Mouse (Mus musculus): ENCODE data around the gene Pax5. TPM values are rescaled to one million over a fixed set of nuclear protein-coding genes. Genes with fewer than 3 reads are reported as not detected.

Pax5 gene
- polyA plus RNA-seq, 1 experiment from 2014 or later: not detected

- no peak overlapping the region for H3K9ac ChIP-seq (replicated peaks; ENCODE audit: low read depth, low read length)
- no peaks in the 10 kb centered on the region for H3K36me3 ChIP-seq (ENCODE audit: control insufficient read depth, insufficient read depth, low read length)
- ATAC-seq (ENCODE audit: insufficient number of reproducible peaks, insufficient read depth, low FRiP score, low read depth): 0 out of 2 replicates have a peak, but pooled peaks have one; percentile 33
- WGBS: 8% methylated on average over 10 of the region's 10 CpGs
- H3K27ac ChIP-seq (ENCODE audit: low read length): no peak overlapping the region
- no peaks in the 10 kb centered on the region for H3K4me1 ChIP-seq (ENCODE audit: control insufficient read depth, insufficient read depth, low read length)
- no peak overlapping the region for H3K4me3 ChIP-seq (ENCODE audit: low read depth, low read length)
- H3K4me2 ChIP-seq (replicated peaks; ENCODE audit: low read depth, low read length): no peak overlapping the region
- no peaks in the 10 kb centered on the region for H3K9me3 ChIP-seq (ENCODE audit: control insufficient read depth, low read depth, low read length)
- peaks cover 5% of the 10 kb centered on the region; the same call in 1 of the 2 replicates for H3K27me3 ChIP-seq (ENCODE audit: control insufficient read depth, insufficient read depth, low read length)
Observed at GRCm38 (mm10) chr4:44564602-44565001, 145.7 kb downstream of the Pax5 start.

GRCm38 (mm10) chr4:44560956-44561355 lies 149.3 kb downstream of the Pax5 start:
- Histone ChIP-seq H3K4me2 (replicated peaks; ENCODE audit: low read depth, low read length) (no peak overlapping the region), H3K9me3 (ENCODE audit: control insufficient read depth, low read depth, low read length) (no peaks in the 10 kb centered on the region), H3K36me3 (ENCODE audit: control insufficient read depth, insufficient read depth, low read length) (no peaks in the 10 kb centered on the region), H3K9ac (replicated peaks; ENCODE audit: low read depth, low read length) (no peak overlapping the region), H3K27ac (ENCODE audit: low read length) (no peak overlapping the region), H3K4me3 (ENCODE audit: low read depth, low read length) (no peak overlapping the region), H3K27me3 (ENCODE audit: control insufficient read depth, insufficient read depth, low read length) (peaks cover 5% of the 10 kb centered on the region; the same call in 1 of the 2 replicates), H3K4me1 (ENCODE audit: control insufficient read depth, insufficient read depth, low read length) (no peaks in the 10 kb centered on the region)
- WGBS: 65% methylated on average over 8 of the region's 8 CpGs
- ATAC-seq (ENCODE audit: insufficient number of reproducible peaks, insufficient read depth, low FRiP score, low read depth): no peak

GRCm38 (mm10) chr4:44558564-44558955 lies 151.7 kb downstream of the Pax5 start:
- Histone ChIP-seq H3K4me3 (ENCODE audit: low read depth, low read length) (peak overlapping the region; percentile 27), H3K4me2 (replicated peaks; ENCODE audit: low read depth, low read length) (peak overlapping the region; percentile 61), H3K9ac (replicated peaks; ENCODE audit: low read depth, low read length) (peak overlapping the region; percentile 22; the same call in 1 of the 2 replicates), H3K9me3 (ENCODE audit: control insufficient read depth, low read depth, low read length) (no peaks in the 10 kb centered on the region), H3K36me3 (ENCODE audit: control insufficient read depth, insufficient read depth, low read length) (no peaks in the 10 kb centered on the region), H3K4me1 (ENCODE audit: control insufficient read depth, insufficient read depth, low read length) (no peaks in the 10 kb centered on the region), H3K27ac (ENCODE audit: low read length) (no peak overlapping the region), H3K27me3 (ENCODE audit: control insufficient read depth, insufficient read depth, low read length) (peaks cover 3% of the 10 kb centered on the region; the same call in 1 of the 2 replicates)
- WGBS: 22% methylated on average over 7 of the region's 7 CpGs
- ATAC-seq (ENCODE audit: insufficient number of reproducible peaks, insufficient read depth, low FRiP score, low read depth): no peak

GRCm38 (mm10) chr4:44557815-44558563 lies 152.3 kb downstream of the Pax5 start:
- Histone ChIP-seq H3K9ac (replicated peaks; ENCODE audit: low read depth, low read length) (peak overlapping the region; percentile 22), H3K36me3 (ENCODE audit: control insufficient read depth, insufficient read depth, low read length) (no peaks in the 10 kb centered on the region), H3K9me3 (ENCODE audit: control insufficient read depth, low read depth, low read length) (no peaks in the 10 kb centered on the region), H3K4me1 (ENCODE audit: control insufficient read depth, insufficient read depth, low read length) (no peaks in the 10 kb centered on the region), H3K4me3 (ENCODE audit: low read depth, low read length) (peak overlapping the region; percentile 27), H3K27ac (ENCODE audit: low read length) (no peak overlapping the region), H3K4me2 (replicated peaks; ENCODE audit: low read depth, low read length) (peak overlapping the region; percentile 61), H3K27me3 (ENCODE audit: control insufficient read depth, insufficient read depth, low read length) (no peaks in the 10 kb centered on the region)
- ATAC-seq (ENCODE audit: insufficient number of reproducible peaks, insufficient read depth, low FRiP score, low read depth): 0 out of 2 replicates have a peak, but pooled peaks have one; percentile 35
- WGBS: 2% methylated on average over 36 of the region's 36 CpGs

- H3K4me2 ChIP-seq (replicated peaks; ENCODE audit: low read depth, low read length): no peak overlapping the region
Observed at GRCm38 (mm10) chr4:44556586-44557281, 153.6 kb downstream of the Pax5 start.

GRCm38 (mm10) chr4:44555576-44555975 lies 154.7 kb downstream of the Pax5 start:
- H3K4me1 ChIP-seq (ENCODE audit: control insufficient read depth, insufficient read depth, low read length): no peaks in the 10 kb centered on the region
- no peak overlapping the region for H3K27ac ChIP-seq (ENCODE audit: low read length)
- H3K4me3 ChIP-seq (ENCODE audit: low read depth, low read length): no peak overlapping the region
- 76% methylated on average over 9 of the region's 9 CpGs for WGBS
- H3K36me3 ChIP-seq (ENCODE audit: control insufficient read depth, insufficient read depth, low read length): no peaks in the 10 kb centered on the region
- H3K9me3 ChIP-seq (ENCODE audit: control insufficient read depth, low read depth, low read length): no peaks in the 10 kb centered on the region
- no peak overlapping the region for H3K9ac ChIP-seq (replicated peaks; ENCODE audit: low read depth, low read length)
- no peak overlapping the region for H3K4me2 ChIP-seq (replicated peaks; ENCODE audit: low read depth, low read length)
- ATAC-seq (ENCODE audit: insufficient number of reproducible peaks, insufficient read depth, low FRiP score, low read depth): no peak
- H3K27me3 ChIP-seq (ENCODE audit: control insufficient read depth, insufficient read depth, low read length): no peaks in the 10 kb centered on the region

More at GRCm38 (mm10) chr4:44556586-44557281, 153.6 kb downstream of the Pax5 start:
- 96% methylated on average over 9 of the region's 9 CpGs for WGBS
- Histone ChIP-seq H3K9ac (replicated peaks; ENCODE audit: low read depth, low read length) (no peak overlapping the region), H3K27me3 (ENCODE audit: control insufficient read depth, insufficient read depth, low read length) (no peaks in the 10 kb centered on the region), H3K4me3 (ENCODE audit: low read depth, low read length) (no peak overlapping the region), H3K36me3 (ENCODE audit: control insufficient read depth, insufficient read depth, low read length) (no peaks in the 10 kb centered on the region), H3K4me1 (ENCODE audit: control insufficient read depth, insufficient read depth, low read length) (no peaks in the 10 kb centered on the region), H3K27ac (ENCODE audit: low read length) (no peak overlapping the region), H3K9me3 (ENCODE audit: control insufficient read depth, low read depth, low read length) (no peaks in the 10 kb centered on the region)
- no peak for ATAC-seq (ENCODE audit: insufficient number of reproducible peaks, insufficient read depth, low FRiP score, low read depth)

- H3K9ac ChIP-seq (replicated peaks; ENCODE audit: low read depth, low read length): no peak overlapping the region
- WGBS: 76% methylated on average over 12 of the region's 12 CpGs
- no peaks in the 10 kb centered on the region for H3K27me3 ChIP-seq (ENCODE audit: control insufficient read depth, insufficient read depth, low read length)
- H3K4me2 ChIP-seq (replicated peaks; ENCODE audit: low read depth, low read length): no peak overlapping the region
- H3K9me3 ChIP-seq (ENCODE audit: control insufficient read depth, low read depth, low read length): no peaks in the 10 kb centered on the region
- no peaks in the 10 kb centered on the region for H3K36me3 ChIP-seq (ENCODE audit: control insufficient read depth, insufficient read depth, low read length)
- no peak overlapping the region for H3K27ac ChIP-seq (ENCODE audit: low read length)
- no peaks in the 10 kb centered on the region for H3K4me1 ChIP-seq (ENCODE audit: control insufficient read depth, insufficient read depth, low read length)
- H3K4me3 ChIP-seq (ENCODE audit: low read depth, low read length): no peak overlapping the region
- ATAC-seq (ENCODE audit: insufficient number of reproducible peaks, insufficient read depth, low FRiP score, low read depth): no peak
Observed at GRCm38 (mm10) chr4:44551470-44551869, 158.8 kb downstream of the Pax5 start.

- ATAC-seq (ENCODE audit: insufficient number of reproducible peaks, insufficient read depth, low FRiP score, low read depth): no peak
- WGBS: 68% methylated on average over 7 of the region's 7 CpGs
- Histone ChIP-seq H3K9ac (replicated peaks; ENCODE audit: low read depth, low read length) (no peak overlapping the region), H3K36me3 (ENCODE audit: control insufficient read depth, insufficient read depth, low read length) (no peaks in the 10 kb centered on the region), H3K4me3 (ENCODE audit: low read depth, low read length) (no peak overlapping the region), H3K4me2 (replicated peaks; ENCODE audit: low read depth, low read length) (no peak overlapping the region), H3K27me3 (ENCODE audit: control insufficient read depth, insufficient read depth, low read length) (no peaks in the 10 kb centered on the region), H3K4me1 (ENCODE audit: control insufficient read depth, insufficient read depth, low read length) (no peaks in the 10 kb centered on the region), H3K9me3 (ENCODE audit: control insufficient read depth, low read depth, low read length) (no peaks in the 10 kb centered on the region), H3K27ac (ENCODE audit: low read length) (no peak overlapping the region)
Observed at GRCm38 (mm10) chr4:44549029-44549428, 161.3 kb downstream of the Pax5 start.

All from stomach, embryonic 14.5 days (tissue).